Mouse (Mus musculus): ENCODE measurements at regions not wholly inside any gene's neighbourhood (a gene's known extent, or its start where the extent isn't known, plus 50 kb on each side); places are given as distances from the start of the nearest gene placed in this dataset.

DNA sequence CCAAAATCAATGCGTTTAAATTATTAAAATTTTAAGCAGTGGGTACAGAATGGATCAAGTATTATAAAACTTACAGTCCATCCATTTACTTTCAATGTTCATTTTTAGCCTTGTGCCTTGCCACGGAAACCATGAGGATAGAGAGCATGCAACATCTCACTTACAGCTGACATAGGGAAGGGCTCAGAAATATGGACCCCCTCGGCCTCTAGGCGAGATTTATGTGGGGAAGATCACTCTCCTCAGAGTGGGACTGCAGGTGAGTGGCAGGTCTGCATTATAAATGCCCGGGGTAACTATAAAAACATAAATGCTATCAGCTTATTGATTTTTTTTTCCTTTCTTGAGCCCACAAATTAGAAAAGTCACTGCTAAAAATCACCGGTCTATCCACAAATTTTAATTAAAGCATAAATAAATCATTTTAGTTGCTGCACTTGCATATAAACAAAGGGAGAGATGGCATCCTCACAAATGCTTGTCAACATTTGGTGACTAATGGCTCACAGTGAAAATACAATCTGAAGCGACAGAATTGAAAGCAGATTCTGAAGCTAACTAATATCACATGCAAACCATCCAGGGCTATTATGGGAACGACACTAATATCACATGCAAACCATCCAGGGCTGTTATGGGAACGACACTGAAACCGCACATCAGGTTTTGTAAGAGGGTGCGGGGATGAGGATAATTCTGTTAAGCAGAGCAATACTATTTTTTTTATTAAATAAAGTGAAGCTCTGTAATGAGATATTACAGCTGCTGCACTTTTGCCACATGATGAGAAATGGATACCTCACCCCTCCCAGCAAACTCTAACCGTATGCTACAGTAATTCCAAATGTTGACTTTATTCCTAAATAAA is 201.7 kb downstream of the Tm2d1 start:
- no peak for TF ChIP-seq MEF2A (IDR thresholded peaks at IDR 0.05; ENCODE audit: extremely low read depth, insufficient replicate concordance, low read depth, low read length, poor library complexity, severe bottlenecking)
- no peak for TF ChIP-seq CTCF (IDR thresholded peaks at IDR 0.05 in 2 of 3, conservative IDR thresholded peaks at IDR 0.05 in 1 of 3; ENCODE audit: control insufficient read depth in 1 of 3, insufficient read depth in 1 of 3, low read depth in 2 of 3, low read length in 3 of 3, poor library complexity in 1 of 3, severe bottlenecking in 1 of 3)
- TF ChIP-seq GABPA (IDR thresholded peaks at IDR 0.05; ENCODE audit: low read depth, low read length), result no peak
- no peak for TF ChIP-seq ELF1 (IDR thresholded peaks at IDR 0.05; ENCODE audit: low read depth, low read length)
- no peak for TF ChIP-seq HCFC1 (IDR thresholded peaks at IDR 0.05; ENCODE audit: low read depth, low read length)
- no peak for TF ChIP-seq POLR2A (IDR thresholded peaks at IDR 0.05; ENCODE audit: control insufficient read depth in 1 of 2, insufficient read depth in 1 of 2, low read depth in 1 of 2, low read length in 2 of 2, poor library complexity in 1 of 2)
- no peak for TF ChIP-seq USF1 (IDR thresholded peaks at IDR 0.05; ENCODE audit: low read depth, low read length)
- no peak for TF ChIP-seq MAX (IDR thresholded peaks at IDR 0.05; ENCODE audit: low read length)
- no peak for TF ChIP-seq ZKSCAN1 (IDR thresholded peaks at IDR 0.05; ENCODE audit: low read depth, low read length)
- TF ChIP-seq ZC3H11A (IDR thresholded peaks at IDR 0.05; ENCODE audit: low read depth, low read length), result no peak

Data from MEL (cell line).